Mouse (Mus musculus) neutrophil, adult 5-6 weeks (primary cell): ENCODE results near the gene Casp9. TPM values are rescaled to one million over a fixed set of nuclear protein-coding genes. Genes with fewer than 3 reads are reported as not detected.

ENCODE experiments used
- ATAC-seq: fragments of 151-379, 151-347 bp; 2 replicates; pipeline ENCODE4 v1.8.0; 2017; ENCODE audit warnings: mild to moderate bottlenecking, moderate TSS enrichment; ENCODE audit not compliant: insufficient number of reproducible peaks, poor library complexity, low FRiP score, severe bottlenecking; ENCODE audit errors: extremely low read depth
- total RNA-seq: library from RNA; stranded (forward); fragments of 200-1000 nt; gene quantifications from 2 replicates; pipeline ENCODE4 v1.2.3, GENCODE M21; 2017

Casp9 gene
- total RNA-seq, result 31.2 and 34.0 TPM in 2 replicates

- ATAC-seq, result peak; percentile 72
Measured at GRCm38 (mm10) chr4:141793282-141794151, at the start of gene Casp9. Gene Casp9 (plus strand): TSS chr4:141793612.

- no peak for ATAC-seq
Measured at GRCm38 (mm10) chr4:141746578-141747346, 46.6 kb upstream of the Casp9 start, which contains the start of gene Agmat. Gene Agmat (plus strand): TSS chr4:141746672.

- no peak for ATAC-seq
Measured at GRCm38 (mm10) chr4:141749557-141749956, 43.9 kb upstream of the Casp9 start.

- no peak for ATAC-seq
Measured at GRCm38 (mm10) chr4:141750826-141751225, 42.6 kb upstream of the Casp9 start.

- no peak for ATAC-seq
Measured at GRCm38 (mm10) chr4:141751419-141752075, 41.9 kb upstream of the Casp9 start.

- ATAC-seq, result no peak
Measured at GRCm38 (mm10) chr4:141752076-141752421, 41.4 kb upstream of the Casp9 start.

GRCm38 (mm10) chr4:141755375-141755930 lies 38.0 kb upstream of the Casp9 start:
- no peak for ATAC-seq

- ATAC-seq, result no peak
Measured at GRCm38 (mm10) chr4:141757124-141757523, 36.3 kb upstream of the Casp9 start.

- no peak for ATAC-seq
Measured at GRCm38 (mm10) chr4:141758874-141759542, 34.4 kb upstream of the Casp9 start.

- ATAC-seq, result no peak
Measured at GRCm38 (mm10) chr4:141760942-141761341, 32.5 kb upstream of the Casp9 start.

- no peak for ATAC-seq
Measured at GRCm38 (mm10) chr4:141762102-141762598, 31.3 kb upstream of the Casp9 start.

- ATAC-seq, result no peak
Measured at GRCm38 (mm10) chr4:141763476-141763875, 29.9 kb upstream of the Casp9 start.

- ATAC-seq, result no peak
Measured at GRCm38 (mm10) chr4:141765008-141765407, 28.4 kb upstream of the Casp9 start.

GRCm38 (mm10) chr4:141766316-141766667 lies 27.1 kb upstream of the Casp9 start:
- ATAC-seq, result no peak

GRCm38 (mm10) chr4:141766668-141767352 lies 26.6 kb upstream of the Casp9 start:
- no peak for ATAC-seq

GRCm38 (mm10) chr4:141767353-141768036 lies 25.9 kb upstream of the Casp9 start:
- ATAC-seq, result no peak

GRCm38 (mm10) chr4:141769501-141770160 lies 23.8 kb upstream of the Casp9 start:
- no peak for ATAC-seq
